Mouse (Mus musculus) erythroid progenitor cell, adult 5-6 weeks (primary cell): ENCODE data around the gene Zfp280c. TPM values are rescaled to one million over a fixed set of nuclear protein-coding genes. Genes with fewer than 3 reads are reported as not detected.

ENCODE experiments used
- ATAC-seq: replicated peaks from 2 replicates; pipeline ENCODE4 v1.8.0; 2016; ENCODE audit warnings: moderate number of reproducible peaks, mild to moderate bottlenecking, moderate TSS enrichment, inconsistent platforms; ENCODE audit not compliant: poor library complexity, low FRiP score, severe bottlenecking
- total RNA-seq, 2 experiments: library from RNA; stranded (forward) in 1 of 2; stranded (reverse) in 1 of 2; fragments of 150-400 nt in 1 of 2; fragments of 186-747, 209-891 nt in 1 of 2; gene quantifications; 2 replicates each; pipeline versions ENCODE4 v1.2.3 to v1.2.4; 2015 to 2017; ENCODE audit warnings: low replicate concordance in 2 of 2

Gene Zfp280c
- total RNA-seq (2015; ENCODE audit: low replicate concordance) (8.3 and 13.4 TPM in 2 replicates), total RNA-seq (2017; ENCODE audit: low replicate concordance) (2.8 and 4.0 TPM in 2 replicates)

DNA sequence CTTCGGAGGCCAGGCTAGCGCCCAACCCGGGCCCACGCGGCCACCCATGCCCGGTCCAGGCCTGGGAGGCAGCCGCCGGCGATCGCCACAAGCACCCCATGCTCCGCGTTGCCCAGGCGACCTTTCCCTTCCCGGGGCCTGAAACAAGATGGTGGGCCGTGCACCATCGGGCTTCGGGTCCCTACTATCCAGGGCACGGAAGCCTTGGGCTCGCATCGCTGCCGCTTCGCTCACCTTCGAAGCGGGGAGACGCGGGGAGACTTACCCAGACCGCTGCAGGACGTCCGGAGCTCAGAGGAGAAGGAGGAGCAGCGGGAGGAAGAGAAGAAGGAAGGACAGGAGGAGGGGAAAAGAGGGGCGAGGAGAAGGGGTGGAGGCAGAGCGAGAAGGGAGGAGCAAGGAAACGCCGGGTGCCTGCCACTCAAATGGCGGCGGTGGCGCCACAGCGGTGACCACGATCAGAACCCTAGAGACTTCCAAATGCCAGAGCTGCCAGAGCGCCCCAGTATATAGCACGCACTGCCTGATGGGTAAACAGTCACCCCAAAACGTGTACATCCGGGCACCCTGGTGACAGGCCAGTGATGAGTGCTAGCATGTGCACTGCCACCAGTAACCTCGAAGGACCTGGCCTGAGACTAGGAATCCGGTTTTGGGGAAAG lies at the start of gene Zfp280c:
TSS of gene Zfp280c (minus strand) at position 406 of the 662 bp plus-strand sequence.
- ATAC-seq = peak; percentile 98

DNA sequence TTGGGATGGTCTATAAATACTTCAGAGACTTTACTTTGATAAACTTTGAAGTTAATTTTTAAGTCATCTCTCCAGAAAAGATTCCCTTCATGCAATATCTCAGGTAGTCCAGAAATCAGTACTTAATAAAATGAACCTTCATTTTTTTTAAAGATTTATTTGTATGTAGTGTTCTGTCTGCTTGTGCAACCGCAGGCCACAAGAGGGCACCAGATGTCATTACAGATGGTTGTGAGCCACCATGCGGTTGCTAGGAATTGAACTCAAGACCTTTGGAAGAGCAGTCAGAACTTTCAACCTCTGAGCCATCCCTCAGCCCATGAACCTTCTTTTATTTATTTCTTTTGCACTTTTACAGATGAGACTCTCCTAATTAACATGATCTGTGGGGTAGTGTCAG lies 42.7 kb upstream of the Zfp280c start:
- no peak for ATAC-seq

DNA sequence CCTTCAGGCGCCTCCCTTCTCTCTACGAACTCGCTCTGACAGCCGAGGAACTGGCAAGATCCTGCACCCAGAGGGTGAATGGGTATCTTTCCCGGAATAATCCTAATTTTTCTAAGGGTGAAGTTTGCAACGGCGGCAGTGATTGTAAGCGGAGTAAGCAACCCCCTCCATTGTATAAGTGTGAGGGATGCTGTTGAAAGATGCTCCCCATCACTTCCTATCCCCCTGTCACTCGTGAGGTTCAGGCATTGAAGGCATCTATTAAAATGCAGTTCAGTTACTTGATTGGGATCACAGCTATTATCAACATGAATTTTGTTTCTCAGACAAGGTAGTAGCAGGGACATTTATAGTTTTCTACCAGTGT lies 29.7 kb upstream of the Zfp280c start:
- ATAC-seq = no peak

DNA sequence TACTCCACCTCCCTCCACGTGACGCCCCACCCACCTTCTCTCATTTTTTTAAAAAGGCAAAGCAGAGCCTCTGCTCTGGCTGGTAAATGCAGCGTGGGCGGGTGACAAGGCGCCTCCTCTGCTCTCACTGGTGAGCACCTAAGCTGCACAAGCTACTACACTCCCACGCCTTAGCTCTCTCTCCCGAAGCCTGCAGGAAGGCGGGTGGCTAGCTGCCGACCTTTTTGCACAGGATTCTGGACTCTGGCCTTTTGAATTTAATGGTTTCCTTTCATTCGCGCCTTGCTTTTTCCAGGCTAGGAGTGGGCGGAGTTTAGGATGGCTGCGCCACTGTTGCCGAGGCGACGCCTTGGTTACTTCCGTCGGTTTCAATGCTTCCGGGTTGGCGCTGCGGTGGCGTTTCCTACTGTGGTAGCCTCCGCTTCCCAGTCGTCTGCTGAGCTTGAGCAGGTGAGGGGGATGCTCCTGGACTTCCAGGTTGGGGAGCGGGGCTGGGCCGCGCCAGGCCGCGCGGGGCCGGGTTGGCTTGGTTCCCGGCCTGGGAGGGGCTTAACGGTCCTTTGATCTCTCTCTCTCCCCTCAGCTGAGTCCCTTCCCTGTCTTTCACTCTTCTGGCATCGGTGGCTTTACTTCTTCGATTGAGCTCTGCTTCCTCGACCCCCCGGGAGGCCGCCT lies 29.2 kb upstream of the Zfp280c start, which contains the start of gene Slc25a14:
TSS of gene Slc25a14 (plus strand) at position 35 of the 675 bp plus-strand sequence.
- peak; percentile 99 for ATAC-seq

DNA sequence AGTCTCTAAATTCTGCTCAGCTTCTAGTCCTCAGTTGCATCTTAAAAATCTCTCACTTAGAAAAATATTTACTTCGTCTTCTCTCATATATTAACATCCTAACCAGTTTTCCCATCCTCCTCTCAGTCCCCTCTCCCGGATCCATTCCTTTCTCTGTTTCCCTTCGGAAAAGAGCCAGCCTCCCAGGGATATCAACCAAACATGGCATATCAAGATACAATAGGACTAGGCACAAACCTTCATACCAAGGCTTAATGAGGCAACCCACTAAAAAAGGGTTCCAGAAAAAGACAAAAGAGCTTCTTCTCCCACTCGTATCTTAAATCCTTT lies 28.7 kb upstream of the Zfp280c start:
- ATAC-seq = no peak

DNA sequence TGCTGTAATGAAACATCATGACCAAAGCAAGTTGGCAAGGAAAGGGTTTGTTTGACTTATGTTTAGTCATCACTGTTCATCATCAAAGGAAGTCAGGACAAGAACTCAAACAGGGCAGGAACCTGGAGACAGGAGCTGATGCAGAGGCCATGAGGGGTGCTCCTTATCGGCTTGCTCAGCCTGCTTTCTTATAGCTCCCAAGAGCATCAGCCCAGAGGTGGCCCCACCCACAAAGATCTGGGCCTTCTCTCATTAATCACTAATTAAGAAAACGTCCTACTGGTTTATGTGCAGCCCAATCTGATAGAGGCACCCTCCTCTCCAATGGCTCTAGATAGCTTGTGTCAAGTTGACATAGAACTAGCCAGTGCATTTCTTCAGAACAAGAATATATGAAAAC lies 10.6 kb upstream of the Zfp280c start:
- no peak for ATAC-seq

DNA sequence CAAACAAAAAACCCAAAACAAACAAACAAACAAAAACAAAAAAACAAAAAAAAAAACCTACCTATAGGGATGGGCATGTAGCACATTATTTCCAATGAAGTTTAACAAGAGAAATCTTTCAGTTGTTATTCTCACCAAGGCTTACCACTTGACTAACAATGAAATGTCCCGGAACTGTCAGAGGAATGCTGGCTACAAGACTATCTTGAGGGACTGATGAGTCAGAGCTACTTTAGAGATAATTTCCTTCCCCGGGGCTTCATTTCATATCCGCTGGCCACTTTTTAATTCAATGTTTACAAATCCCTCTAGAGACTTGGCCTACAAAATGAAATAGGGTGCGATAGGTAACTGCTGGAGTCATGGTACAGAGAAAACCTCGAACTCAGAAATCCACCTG lies 2.6 kb upstream of the Zfp280c start:
- no peak for ATAC-seq

DNA sequence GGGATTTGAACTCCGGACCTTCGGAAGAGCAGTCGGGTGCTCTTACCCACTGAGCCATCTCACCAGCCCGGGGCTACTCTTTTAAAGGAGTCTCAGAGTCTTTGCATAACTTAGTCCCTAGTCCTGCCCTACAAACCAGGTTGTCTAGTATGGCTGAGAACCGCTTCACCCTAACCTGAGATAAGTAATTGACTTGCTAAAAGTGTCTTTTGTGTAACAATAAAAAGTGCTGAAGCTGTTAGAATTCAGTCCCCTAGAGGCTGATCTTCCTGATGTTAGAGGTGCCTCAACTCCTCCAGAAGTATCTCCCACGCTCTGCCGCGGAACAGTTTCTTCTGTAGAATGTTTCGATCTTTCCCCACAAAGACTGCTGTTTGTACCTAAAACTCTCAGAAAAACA lies 1.7 kb upstream of the Zfp280c start:
- no peak for ATAC-seq

DNA sequence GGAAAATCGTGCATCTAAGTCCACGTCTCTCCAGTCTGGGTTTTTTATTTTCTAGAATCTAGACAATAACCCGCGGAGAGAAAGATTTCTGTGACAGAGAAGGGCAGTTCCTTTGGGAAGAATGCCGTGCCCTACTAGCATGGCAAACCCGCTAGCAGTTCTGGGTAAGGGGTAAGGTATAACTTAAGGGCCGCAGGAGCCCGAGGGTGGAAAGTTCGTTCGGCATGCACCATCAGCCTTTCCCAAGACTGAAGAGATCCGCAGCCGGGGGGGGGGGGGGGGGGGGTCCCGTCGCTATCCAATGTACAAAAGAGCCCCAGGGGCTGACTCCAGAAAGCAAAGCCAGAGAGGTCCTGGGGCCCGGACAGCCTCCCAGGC lies 594 bp downstream of the Zfp280c start:
- no peak for ATAC-seq

DNA sequence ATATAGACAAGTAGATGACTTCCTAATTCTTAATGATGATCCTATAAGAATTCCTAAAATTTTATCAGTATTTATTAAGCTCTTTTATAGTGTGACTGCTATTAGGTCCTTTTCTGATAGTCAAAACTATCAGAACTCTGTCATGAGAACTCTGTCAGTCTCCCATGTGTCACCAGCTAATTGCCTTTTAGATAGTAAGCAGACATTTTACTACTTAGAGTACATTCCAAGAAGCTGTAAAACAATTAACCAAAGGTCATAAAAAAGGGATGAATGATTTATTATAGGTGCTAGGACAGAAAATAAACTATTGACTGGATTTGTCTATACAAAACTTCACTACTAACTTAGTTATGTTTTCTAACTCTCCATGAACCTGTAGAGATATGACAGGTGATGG lies 11.0 kb downstream of the Zfp280c start:
- no peak for ATAC-seq

DNA sequence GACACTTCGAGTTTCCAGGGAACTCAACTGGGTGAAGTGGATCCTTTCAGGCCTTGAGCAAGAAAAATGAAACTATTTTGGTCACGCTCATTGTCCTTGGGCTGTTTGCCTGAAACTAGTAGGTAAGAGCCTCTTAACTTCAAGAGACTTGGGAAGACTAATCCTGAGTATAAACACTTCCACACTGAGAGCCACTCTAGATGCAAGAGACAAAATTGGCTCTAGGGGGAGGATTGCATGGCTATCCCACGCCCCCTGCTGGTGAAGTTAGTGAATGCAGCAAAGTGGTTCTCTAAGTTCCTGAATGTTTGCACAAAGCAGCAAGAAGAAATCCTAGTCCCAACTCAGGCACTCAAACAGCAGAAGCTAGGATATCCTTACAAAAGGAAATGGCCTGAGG lies 62.1 kb downstream of the Zfp280c start:
- 0 out of 2 replicates have a peak, but pooled peaks have one; percentile 34 for ATAC-seq

DNA sequence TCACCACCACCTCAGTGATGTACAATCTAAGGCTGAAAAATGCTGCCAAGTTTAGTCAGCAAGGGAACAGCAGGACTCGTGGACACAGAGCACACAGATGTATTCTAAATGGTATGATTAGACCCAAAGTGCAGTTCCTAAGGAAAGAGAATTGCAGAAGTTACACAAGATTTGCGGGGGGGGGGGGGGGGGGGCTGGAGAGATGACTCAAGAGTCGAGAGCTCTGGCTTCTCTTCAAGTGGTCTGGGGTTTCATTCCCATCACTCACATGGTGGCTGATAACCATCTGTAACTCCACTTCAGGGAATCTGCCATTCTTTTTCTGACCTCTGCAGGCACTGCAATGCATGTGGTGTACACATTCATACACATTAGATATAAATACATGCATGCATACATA lies 67.9 kb downstream of the Zfp280c start:
- no peak for ATAC-seq

DNA sequence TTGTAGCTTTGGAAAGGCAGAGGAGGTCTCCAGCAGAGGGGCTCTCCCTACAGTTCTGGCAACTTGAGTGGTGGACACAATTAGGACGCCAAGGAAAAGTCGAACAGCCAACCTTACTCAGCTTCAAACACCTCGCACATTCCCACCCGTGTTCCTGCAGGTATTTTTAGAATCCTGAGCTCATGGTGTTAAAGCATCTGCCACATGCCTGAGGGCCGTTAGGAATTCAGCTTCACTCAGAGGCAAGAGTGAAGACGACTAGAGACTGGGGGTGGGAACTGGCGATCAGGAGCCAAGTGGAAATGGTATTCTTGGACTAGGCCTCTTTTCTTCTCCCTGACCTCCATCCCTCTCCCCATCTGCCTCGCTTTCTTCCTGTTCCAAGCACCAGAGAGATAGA lies 68.4 kb downstream of the Zfp280c start:
- no peak for ATAC-seq

DNA sequence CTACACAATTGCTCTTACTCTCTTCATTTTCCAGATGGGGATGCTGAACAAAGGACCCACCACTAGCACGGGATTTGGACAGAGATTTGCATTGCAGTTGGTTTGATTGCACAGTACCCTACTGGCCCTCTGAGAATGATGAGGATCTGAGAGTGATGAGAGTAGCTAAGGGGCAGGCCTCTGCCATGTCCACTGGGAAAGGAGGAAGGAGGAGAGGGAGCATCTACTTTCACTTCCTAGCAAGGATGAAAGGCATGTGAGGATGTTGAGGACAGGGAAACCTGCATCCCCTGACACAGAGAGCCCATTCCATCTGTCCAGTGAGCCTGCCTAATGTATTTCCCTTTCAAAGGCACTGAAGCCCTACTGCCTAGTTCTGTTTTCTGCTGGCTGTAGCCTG lies 69.0 kb downstream of the Zfp280c start:
- no peak for ATAC-seq

DNA sequence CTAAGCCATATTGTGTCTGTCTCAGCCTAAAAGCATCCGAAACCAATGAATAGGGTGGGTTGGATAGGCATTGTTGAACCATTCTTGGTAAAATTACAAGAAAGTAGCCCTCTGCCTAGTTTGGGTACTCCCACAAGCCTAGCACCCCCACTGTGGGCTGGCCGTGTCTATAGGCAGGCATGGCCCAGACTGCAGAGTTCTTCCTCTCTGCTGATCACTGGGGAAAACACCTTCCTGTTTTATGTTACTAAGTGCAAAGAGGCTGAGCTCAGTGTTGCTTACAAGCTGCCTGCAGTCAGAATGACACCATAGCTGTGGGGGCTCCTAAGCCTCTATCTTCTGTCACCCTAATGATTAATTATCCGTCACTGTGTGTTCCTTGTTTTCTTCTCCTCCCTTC lies 70.8 kb downstream of the Zfp280c start:
- no peak for ATAC-seq

DNA sequence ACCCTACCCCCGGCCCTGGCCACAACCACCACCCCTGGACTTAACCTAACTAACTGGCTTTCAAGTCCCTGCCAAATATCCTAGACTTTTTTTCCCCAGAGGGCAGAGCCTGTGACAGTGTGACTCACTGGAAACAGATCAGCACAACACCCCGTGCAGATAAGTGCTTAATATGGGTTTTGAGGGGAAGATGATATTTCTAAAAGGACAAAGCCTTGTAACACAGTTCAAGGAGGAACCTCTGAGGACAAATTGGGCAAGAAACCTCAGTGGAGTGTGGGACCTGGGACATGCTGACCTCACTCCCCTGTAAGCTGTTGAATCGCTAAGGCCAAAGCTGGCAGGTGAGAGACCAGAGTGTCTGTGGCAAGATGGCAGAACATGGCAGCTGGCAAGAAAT lies 72.7 kb downstream of the Zfp280c start:
- ATAC-seq = no peak

DNA sequence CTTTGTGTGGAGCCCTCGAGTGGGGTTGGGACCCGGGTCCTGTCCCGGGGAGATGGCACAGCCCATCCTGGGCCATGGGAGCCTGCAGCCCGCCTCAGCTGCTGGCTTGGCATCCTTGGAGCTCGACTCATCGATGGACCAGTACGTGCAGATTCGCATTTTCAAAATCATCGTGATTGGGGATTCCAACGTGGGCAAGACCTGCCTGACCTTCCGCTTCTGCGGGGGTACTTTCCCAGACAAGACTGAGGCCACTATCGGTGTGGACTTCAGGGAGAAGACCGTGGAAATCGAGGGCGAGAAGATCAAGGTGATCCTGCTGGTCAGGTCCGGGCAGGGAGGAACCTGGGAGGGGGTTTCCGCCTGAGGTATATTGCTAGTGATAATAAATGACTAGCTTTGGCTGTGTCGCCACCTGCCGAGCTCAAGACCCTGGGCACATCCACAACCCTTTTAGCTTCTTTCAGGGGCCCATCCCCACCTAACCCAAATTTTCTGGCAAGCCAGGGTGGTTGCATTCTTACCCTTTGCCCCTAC lies 74.7 kb downstream of the Zfp280c start:
- no peak for ATAC-seq

DNA sequence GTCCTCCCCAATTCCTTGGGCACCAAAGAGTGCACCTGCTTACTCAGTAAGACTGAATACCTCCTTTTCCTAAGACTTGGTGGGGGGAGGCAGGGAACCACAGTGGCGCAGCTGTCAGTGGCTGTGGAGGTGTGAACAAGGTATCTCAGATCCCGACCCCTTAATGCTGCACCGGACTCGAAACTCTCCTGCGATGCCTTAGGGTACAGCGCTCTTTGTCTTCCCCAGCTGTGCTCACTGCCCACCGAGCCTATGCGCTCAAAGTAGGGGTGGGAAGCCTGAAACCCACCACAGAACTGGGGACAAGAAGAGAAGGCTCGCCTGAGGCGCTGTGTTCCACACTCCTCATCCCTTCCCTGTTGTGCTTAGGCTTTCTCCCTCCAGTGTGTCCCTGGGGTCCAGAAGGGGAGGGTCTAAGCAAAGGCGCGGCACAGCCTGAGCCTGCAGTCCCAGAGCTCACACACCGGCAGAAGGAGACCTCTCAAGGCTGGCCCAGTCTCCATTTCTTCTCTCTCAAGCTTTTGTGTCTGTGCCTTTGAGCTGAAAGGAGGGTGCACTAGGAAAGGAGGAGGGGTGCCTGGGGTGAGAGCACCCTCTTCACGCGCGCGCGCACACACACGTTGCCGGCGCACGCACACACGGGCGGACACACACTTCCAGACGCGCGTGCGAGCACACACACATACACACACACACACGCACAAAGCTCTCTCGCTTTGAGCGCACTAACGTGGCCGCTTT lies 75.3 kb downstream of the Zfp280c start, which contains the start of gene Rab33a:
TSS of gene Rab33a (plus strand) at position 478 of the 741 bp plus-strand sequence.
- ATAC-seq = no peak

DNA sequence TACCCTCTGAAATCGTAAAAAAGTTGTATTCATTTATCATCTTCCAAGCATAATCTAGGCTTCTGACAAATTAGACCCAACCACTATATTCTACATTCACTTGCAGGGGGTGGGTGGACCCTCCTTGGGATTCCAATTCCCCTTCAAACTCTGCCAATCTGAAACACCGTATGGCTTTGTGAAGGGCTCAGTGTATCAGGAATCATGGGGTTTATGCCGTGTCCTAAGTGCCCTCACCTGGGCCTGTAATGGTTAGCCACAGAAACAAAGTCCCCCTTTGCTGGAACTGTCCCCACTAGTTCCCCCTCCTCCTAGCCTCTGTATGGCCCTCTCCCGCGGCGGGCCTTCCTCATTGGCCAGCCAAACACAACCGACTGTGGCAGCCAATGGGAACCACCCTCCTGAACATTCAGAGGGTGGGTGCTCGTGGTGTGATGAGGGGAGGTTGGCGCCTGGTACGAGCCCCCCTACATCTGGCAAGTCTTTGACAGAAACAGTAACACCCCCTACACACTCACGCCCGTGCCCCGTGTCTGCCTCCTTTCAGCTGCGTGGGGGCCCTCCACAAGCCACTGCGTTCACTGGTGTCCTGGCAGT lies 76.0 kb downstream of the Zfp280c start:
- no peak for ATAC-seq

DNA sequence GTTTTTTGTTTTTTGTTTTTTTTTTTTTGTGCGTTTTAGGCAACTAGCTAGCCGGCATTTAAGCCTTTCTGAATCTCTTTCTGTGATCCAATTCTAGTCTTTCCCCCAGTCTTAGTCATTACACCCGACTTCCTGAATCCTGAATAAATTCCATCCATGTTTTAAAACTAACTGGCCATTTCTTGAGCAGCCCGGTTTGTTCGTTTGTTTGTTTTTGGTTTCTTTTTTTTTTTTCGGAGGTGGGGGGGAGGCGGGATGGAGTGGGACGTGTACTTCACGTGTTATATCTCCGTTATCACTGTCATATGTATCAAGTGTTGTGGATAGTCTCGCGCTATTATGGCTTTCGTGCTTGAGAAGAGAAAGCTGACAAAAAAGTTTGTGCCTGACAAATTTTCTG lies 80.5 kb downstream of the Zfp280c start:
- no peak for ATAC-seq
